Mouse (Mus musculus): ENCODE data around the gene Maco1. TPM values are rescaled to one million over a fixed set of nuclear protein-coding genes. Genes with fewer than 3 reads are reported as not detected.
A peak's percentile ranks its signal among the peaks of the same experiment; 100 is the strongest.
"Not testable (repeated sequence)": the region's sequence is repeated elsewhere in the genome, so short reads cannot be mapped to it uniquely, and the experiment has no call there.

Maco1 gene
- polyA plus RNA-seq, 1 experiment from 2014 or later: 48.2 TPM

DNA sequence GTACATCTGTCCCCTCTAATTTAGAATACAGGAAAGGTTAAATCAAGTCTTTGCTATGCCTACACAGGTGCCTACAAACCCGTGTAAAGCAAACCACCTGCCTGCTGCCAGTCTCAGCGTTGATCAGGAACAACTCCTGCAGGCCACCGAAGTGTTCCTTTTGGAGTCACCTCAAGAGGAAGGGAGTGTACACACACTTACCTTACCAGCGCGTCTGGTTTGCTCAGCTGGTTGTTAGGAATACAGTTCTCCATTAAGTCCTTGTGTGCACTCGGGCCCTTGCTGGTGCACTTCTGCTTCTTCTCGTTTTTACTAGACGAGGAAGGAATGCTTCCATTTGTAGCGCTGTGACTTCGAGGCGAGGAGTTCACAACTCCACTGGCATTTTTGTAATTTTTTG is 25.3 kb downstream of the Maco1 start:
- H3K27ac ChIP-seq: no peak overlapping the region
- H3K9me3 ChIP-seq: no peaks in the 10 kb centered on the region
- no peak overlapping the region for H3K4me3 ChIP-seq
- peaks cover 86% of the 10 kb centered on the region for H3K36me3 ChIP-seq
- H3K27me3 ChIP-seq (ENCODE audit: insufficient read depth, poor library complexity, severe bottlenecking): no peaks in the 10 kb centered on the region
- WGBS: 93% methylated on average over 11 of the region's 11 CpGs
- no peaks in the 10 kb centered on the region for H3K4me1 ChIP-seq (replicated peaks)
- no peak for DNase-seq (ENCODE audit: low spot score)

DNA sequence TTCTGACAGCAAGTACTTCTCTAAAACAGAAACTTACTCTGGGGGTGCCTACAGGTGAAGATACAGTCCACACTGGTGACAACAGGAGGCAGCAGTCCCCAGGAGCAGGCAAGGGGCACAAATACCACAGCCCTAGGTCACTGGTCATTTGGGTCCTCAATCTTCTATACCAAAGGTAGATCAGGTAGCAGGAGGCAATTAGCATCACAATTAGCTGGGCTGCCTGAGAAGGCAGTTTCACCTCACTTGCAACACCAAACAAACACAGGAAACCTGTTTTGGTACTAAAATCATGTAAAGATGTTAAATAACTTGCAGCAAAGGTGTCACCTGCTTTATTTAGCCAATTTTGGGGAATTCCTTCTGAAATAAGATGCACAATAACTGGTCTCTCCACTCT is 26.8 kb downstream of the Maco1 start:
- no peak for DNase-seq (ENCODE audit: low spot score)
- H3K4me3 ChIP-seq: no peak overlapping the region

DNA sequence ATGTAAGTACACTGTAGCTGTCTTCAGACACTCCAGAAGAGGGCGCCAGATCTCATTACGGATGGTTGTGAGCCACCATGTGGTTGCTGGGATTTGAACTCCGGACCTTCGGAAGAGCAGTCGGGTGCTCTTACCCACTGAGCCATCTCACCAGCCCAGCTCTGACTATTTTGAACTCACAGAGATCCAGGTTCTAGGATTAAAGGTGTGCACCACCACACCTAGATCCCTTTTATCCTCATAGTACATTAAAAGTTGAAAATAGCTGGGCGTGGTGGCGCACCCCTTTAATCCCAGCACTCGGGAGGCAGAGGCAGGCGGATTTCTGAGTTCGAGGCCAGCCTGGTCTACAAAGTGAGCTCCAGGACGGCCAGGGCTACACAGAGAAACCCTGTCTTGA is 27.3 kb downstream of the Maco1 start:
- H3K9me3 ChIP-seq; H3K27me3 ChIP-seq (ENCODE audit: insufficient read depth, poor library complexity, severe bottlenecking); H3K4me3 ChIP-seq; H3K4me1 ChIP-seq (replicated peaks); H3K27ac ChIP-seq; DNase-seq (ENCODE audit: low spot score): not testable (repeated sequence)
- WGBS: 93% methylated on average over 11 of the region's 11 CpGs
- peaks cover 71% of the 10 kb centered on the region for H3K36me3 ChIP-seq

More for the DNA sequence above, 26.8 kb downstream of the Maco1 start:
- Histone ChIP-seq H3K36me3 (peaks cover 76% of the 10 kb centered on the region), H3K27me3 (ENCODE audit: insufficient read depth, poor library complexity, severe bottlenecking) (no peaks in the 10 kb centered on the region), H3K9me3 (no peaks in the 10 kb centered on the region), H3K4me1 (replicated peaks) (no peaks in the 10 kb centered on the region), H3K27ac (no peak overlapping the region)

DNA sequence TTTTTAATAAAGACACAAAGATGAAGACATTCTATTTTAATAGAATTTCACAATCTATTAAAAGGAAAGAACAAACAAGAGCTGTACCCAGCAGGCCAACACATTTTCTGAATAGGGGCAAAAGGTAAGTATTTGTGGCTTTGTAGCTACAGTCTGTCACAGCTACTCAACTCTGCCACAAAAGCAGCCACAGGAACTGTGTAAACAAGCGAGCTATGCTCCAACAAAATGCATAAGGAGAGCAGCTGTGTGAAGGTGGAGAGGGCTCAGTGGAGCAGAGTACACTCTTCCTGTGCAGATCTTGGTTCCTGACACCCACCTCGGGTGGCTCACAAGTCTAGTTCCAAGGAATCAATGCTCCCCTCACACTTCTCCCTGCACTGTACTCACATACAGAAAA is 29.6 kb downstream of the Maco1 start:
- WGBS: 80% methylated on average over 2 of the region's 2 CpGs
- no peaks in the 10 kb centered on the region for H3K9me3 ChIP-seq
- no peak overlapping the region for H3K4me3 ChIP-seq
- H3K36me3 ChIP-seq: peaks cover 66% of the 10 kb centered on the region
- H3K27ac ChIP-seq: no peak overlapping the region
- H3K27me3 ChIP-seq (ENCODE audit: insufficient read depth, poor library complexity, severe bottlenecking): no peaks in the 10 kb centered on the region
- no peaks in the 10 kb centered on the region for H3K4me1 ChIP-seq (replicated peaks)
- DNase-seq (ENCODE audit: low spot score): no peak

DNA sequence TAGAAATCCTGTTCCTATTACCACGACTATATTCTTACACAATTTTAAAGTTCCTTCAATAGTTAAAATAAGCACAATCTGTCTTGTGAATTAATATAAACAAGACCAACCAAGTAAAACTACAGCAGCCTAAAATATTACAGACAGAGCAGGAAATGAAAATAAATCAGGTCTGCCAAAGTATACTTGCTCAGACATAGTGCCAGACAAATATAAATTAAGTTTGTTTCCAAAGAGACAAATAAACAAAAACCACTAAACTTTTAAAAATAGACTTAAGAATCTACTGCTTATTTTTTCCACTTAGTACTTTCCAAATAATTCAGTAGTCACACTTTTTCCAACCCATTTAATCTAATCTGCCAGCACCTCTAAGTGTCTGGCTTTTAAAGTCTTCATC is 32.1 kb downstream of the Maco1 start:
- H3K27ac ChIP-seq: no peak overlapping the region
- no peaks in the 10 kb centered on the region for H3K4me1 ChIP-seq (replicated peaks)
- no peak for DNase-seq (ENCODE audit: low spot score)
- 86% methylated on average over 1 of the region's 1 CpGs for WGBS
- H3K36me3 ChIP-seq: peaks cover 56% of the 10 kb centered on the region
- no peaks in the 10 kb centered on the region for H3K27me3 ChIP-seq (ENCODE audit: insufficient read depth, poor library complexity, severe bottlenecking)
- no peaks in the 10 kb centered on the region for H3K9me3 ChIP-seq
- H3K4me3 ChIP-seq: no peak overlapping the region

DNA sequence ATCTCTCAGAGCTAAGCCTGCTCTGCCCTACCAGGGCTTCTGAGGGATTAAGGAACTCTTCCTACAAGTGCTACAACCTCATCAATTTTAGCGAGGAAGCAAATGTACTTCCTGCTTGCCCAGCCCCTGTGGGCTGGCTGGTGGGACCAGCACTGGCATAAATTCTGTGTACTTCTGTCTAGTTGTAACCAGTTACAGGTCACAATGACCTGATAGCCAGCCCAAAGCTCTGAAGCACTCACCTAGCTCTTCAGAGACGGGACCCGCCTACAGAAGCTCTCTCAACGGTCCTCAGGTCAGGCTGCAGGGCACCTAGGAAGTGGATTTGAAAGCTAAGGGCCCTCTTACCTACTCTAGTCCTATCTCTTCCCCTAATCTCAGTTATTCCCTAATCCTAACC is 35.4 kb downstream of the Maco1 start:
- Histone ChIP-seq H3K4me1 (replicated peaks) (no peaks in the 10 kb centered on the region), H3K9me3 (no peaks in the 10 kb centered on the region), H3K27me3 (ENCODE audit: insufficient read depth, poor library complexity, severe bottlenecking) (no peaks in the 10 kb centered on the region), H3K27ac (no peak overlapping the region), H3K36me3 (peaks cover 48% of the 10 kb centered on the region), H3K4me3 (no peak overlapping the region)
- WGBS: 90% methylated on average over 4 of the region's 4 CpGs
- DNase-seq (ENCODE audit: low spot score): no peak

DNA sequence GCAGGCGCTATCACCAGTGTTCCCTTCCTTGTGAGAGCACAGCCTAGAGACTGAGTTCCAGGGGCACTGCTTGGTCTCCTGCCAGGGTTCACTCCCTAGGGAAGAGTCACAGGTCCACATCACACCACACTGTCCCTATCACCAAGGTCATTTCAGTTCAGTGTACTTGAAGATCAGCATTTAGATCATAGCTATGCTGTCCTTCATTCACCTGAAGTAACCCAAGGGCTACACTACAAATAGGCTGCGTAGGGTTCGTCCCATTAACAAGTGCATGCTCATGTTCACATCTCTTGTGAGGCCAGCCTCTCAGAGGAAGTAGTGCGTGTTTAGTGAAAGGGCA is 38.9 kb downstream of the Maco1 start:
- peaks cover 71% of the 10 kb centered on the region for H3K36me3 ChIP-seq
- H3K27me3 ChIP-seq (ENCODE audit: insufficient read depth, poor library complexity, severe bottlenecking): no peaks in the 10 kb centered on the region
- no peak overlapping the region for H3K4me3 ChIP-seq
- H3K27ac ChIP-seq: no peak overlapping the region
- H3K4me1 ChIP-seq (replicated peaks): no peaks in the 10 kb centered on the region
- H3K9me3 ChIP-seq: no peaks in the 10 kb centered on the region
- 91% methylated on average over 4 of the region's 4 CpGs for whole genome bisulfite sequencing
- no peak for DNase-seq (ENCODE audit: low spot score)

DNA sequence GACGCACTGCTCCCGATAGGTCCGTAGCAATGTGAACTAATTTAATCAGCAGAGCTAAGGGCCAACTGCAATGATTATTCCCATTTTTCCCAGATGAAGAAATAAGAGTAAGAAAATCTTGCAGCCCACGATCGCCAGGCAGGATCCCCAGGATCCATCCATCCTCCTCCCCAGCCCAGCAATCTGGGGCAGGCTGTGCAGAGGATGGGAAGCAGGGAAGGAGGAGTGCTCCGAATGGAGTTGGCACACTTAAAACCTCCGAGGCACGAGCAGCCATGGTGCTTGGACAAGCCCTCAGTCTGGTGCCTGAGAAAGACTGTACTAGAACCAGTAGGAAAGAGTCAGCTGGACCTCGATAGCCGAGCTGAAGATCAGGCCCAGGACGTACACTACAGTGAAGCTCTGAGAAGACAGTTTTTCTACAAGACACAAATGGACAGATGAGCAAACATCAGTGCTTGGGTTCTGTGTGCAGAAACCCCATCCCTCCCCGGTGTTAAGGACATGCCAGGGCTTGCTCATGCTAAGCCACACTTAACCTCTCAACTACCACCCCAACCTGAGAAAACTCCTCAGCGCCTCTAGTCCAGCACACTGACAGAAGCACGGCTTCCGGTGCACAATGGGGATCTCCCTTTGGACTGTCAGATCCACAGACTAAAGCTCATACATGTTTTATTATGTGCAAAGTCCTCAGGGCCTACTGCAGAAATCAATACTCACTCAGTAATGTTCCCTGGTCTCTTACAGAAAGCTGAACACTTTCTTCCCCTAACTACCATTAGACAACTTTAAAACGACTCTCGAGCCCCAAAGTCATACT is 39.5 kb downstream of the Maco1 start:
- Histone ChIP-seq H3K4me1 (replicated peaks) (no peaks in the 10 kb centered on the region), H3K9me3 (no peaks in the 10 kb centered on the region), H3K27me3 (ENCODE audit: insufficient read depth, poor library complexity, severe bottlenecking) (no peaks in the 10 kb centered on the region), H3K27ac (no peak overlapping the region), H3K36me3 (peaks cover 73% of the 10 kb centered on the region), H3K4me3 (no peak overlapping the region)
- WGBS: 95% methylated on average over 17 of the region's 17 CpGs
- no peak for DNase-seq (ENCODE audit: low spot score)

DNA sequence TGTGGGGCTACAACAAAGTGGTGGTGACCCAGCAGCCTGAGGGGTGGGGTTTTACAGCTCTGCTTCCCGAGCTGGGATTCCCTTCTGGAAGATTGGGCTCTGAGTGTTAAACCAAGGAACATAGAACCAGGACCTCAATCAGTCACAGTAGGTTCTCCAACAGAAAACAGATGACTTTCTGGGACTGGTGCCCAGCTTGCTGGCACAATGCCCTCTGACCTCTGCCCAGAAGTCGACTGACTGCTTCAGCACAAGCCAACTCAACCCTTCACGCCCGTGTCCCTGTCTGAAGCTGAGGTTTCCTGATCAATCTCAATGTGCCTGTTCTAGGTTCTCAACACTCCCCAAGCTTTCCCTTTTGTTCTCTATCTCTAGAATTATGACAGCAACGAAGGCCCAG is 48.4 kb downstream of the Maco1 start:
- peaks cover 97% of the 10 kb centered on the region for H3K36me3 ChIP-seq
- H3K4me1 ChIP-seq (replicated peaks): 0 out of 2 replicates have a peak, but pooled peaks cover 6% of the 10 kb centered on the region
- no peaks in the 10 kb centered on the region for H3K9me3 ChIP-seq
- H3K4me3 ChIP-seq: no peak overlapping the region
- no peak overlapping the region for H3K27ac ChIP-seq
- 93% methylated on average over 5 of the region's 5 CpGs for WGBS
- DNase-seq (ENCODE audit: low spot score): no peak
- H3K27me3 ChIP-seq (ENCODE audit: insufficient read depth, poor library complexity, severe bottlenecking): no peaks in the 10 kb centered on the region

DNA sequence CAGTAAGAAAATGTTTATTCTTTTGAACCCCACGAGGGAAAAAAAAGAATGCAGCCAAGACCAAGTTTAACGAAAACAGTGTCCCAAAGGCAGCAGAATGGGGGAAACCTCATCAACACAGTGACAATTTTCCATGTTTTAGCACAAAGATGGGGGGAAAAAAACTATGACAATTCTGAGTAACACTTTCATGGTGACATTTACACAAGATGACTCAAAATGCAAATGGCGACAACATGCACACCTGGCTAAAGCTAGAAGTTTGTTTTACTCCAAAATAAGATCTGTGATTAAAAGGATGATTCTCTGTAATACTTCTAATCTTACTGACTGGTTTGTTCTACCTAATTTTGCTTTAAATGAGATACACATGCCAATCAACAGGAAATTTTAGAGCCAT is 50.4 kb downstream of the Maco1 start:
- H3K36me3 ChIP-seq: peaks cover 77% of the 10 kb centered on the region
- peaks cover 13% of the 10 kb centered on the region for H3K4me1 ChIP-seq (replicated peaks)
- 91% methylated on average over 3 of the region's 3 CpGs for WGBS
- no peak overlapping the region for H3K27ac ChIP-seq
- no peaks in the 10 kb centered on the region for H3K27me3 ChIP-seq (ENCODE audit: insufficient read depth, poor library complexity, severe bottlenecking)
- no peaks in the 10 kb centered on the region for H3K9me3 ChIP-seq
- no peak for DNase-seq (ENCODE audit: low spot score)
- H3K4me3 ChIP-seq: no peak overlapping the region

DNA sequence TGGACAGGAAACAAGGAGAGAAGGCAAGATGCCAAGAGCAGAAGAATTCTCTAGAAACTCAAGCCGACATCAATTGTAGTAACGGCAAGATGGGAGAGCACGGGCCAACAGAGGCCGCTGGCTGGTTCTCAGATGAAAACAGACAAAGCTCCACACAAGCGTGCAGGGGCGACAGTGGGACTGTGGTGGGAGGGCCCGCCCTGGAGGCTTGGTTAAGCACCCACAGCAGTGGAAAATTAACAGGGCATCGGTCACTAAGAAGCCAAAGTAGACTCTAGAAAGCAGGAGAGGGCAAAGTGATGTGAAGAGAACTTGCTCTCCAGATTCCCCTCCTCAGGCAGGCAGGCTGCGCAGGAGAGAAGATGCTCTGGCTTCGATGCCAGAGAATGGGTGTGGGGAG is 51.0 kb downstream of the Maco1 start:
- no peak for DNase-seq (ENCODE audit: low spot score)
- 92% methylated on average over 10 of the region's 10 CpGs for WGBS
- Histone ChIP-seq H3K9me3 (no peaks in the 10 kb centered on the region), H3K36me3 (peaks cover 71% of the 10 kb centered on the region), H3K27me3 (ENCODE audit: insufficient read depth, poor library complexity, severe bottlenecking) (no peaks in the 10 kb centered on the region), H3K4me1 (replicated peaks) (peaks cover 13% of the 10 kb centered on the region), H3K4me3 (no peak overlapping the region), H3K27ac (no peak overlapping the region)

DNA sequence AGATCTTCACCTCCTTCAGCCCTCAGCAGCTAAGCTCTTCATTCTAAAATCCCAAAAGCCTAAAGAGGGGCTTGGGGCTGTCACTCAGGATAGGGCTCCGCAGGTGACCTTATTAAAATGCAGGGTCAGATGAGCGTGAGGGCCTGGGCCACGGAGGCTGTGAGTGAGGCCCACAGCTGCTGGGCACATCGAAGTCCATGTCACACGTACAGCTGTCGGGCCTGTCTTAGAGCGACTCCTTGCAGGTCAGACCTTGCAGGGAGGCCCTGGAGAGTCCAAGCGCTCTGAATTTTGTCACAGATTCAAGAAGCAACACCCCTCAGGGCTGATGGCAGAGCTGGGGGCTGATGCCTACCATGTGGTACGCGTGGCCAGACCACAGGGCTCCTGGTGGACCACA is 52.5 kb downstream of the Maco1 start:
- H3K27me3 ChIP-seq (ENCODE audit: insufficient read depth, poor library complexity, severe bottlenecking): no peaks in the 10 kb centered on the region
- H3K4me1 ChIP-seq (replicated peaks): peaks cover 21% of the 10 kb centered on the region
- WGBS: 72% methylated on average over 10 of the region's 10 CpGs
- H3K9me3 ChIP-seq: no peaks in the 10 kb centered on the region
- DNase-seq (ENCODE audit: low spot score): no peak
- H3K36me3 ChIP-seq: peaks cover 56% of the 10 kb centered on the region
- no peak overlapping the region for H3K4me3 ChIP-seq
- no peak overlapping the region for H3K27ac ChIP-seq

DNA sequence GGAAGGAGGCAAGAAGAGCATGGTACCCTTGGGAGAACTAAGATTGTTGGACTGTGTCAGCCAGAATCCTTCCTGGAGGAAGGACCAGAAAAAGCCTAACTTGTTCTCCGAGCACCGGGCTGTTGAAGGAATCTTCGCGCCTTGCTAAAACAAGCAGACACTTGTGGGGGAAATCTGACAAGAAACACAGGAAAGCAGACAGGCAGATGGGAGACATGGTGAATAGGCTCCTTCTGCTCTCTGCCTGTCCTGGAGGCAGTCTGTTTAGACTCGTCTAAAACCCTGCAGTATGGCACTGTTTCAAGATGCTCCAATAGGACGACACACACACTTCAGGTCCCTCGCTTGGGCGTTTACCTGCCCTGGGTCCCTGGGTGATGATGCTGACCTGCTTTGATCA is 53.0 kb downstream of the Maco1 start:
- 0 out of 2 replicates have a peak overlapping the region, but pooled peaks have one; percentile 17 for H3K27ac ChIP-seq
- H3K27me3 ChIP-seq (ENCODE audit: insufficient read depth, poor library complexity, severe bottlenecking): no peaks in the 10 kb centered on the region
- DNase-seq (ENCODE audit: low spot score): no peak
- peaks cover 50% of the 10 kb centered on the region for H3K36me3 ChIP-seq
- WGBS: 80% methylated on average over 8 of the region's 8 CpGs
- peaks cover 21% of the 10 kb centered on the region for H3K4me1 ChIP-seq (replicated peaks)
- no peaks in the 10 kb centered on the region for H3K9me3 ChIP-seq
- H3K4me3 ChIP-seq: no peak overlapping the region

DNA sequence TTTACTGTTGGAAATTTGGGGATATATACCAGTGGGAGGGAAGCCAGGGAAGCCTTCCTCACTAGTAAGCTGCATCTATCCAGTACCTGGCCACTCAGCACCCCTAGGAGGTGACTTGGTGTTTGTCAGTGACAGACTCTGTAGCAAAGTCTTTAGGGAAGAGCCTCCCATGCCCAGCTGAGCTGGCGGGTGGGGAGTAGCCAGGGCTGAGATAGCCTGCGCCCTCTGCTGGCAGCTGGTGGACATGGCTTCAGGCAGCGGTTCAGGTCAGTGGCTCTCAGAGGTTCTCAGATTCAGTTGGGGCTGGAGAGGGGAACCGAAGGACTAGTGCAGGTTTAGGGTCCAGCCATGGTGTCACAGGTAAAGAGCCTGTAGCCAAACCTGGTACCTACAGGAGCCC is 53.9 kb downstream of the Maco1 start:
- Histone ChIP-seq H3K4me1 (replicated peaks) (peaks cover 21% of the 10 kb centered on the region), H3K4me3 (no peak overlapping the region), H3K36me3 (peaks cover 42% of the 10 kb centered on the region), H3K27me3 (ENCODE audit: insufficient read depth, poor library complexity, severe bottlenecking) (no peaks in the 10 kb centered on the region), H3K9me3 (no peaks in the 10 kb centered on the region), H3K27ac (no peak overlapping the region)
- peak; percentile 81 for DNase-seq (ENCODE audit: low spot score)
- WGBS: 7% methylated on average over 4 of the region's 4 CpGs
